Mouse (Mus musculus): ENCODE data around the gene Pnkp. TPM values are rescaled to one million over a fixed set of nuclear protein-coding genes. Genes with fewer than 3 reads are reported as not detected.

The Pnkp gene
- total and polyA plus RNA-seq, 2 experiments from 2014 or later: 29.8 to 30.5 TPM

DNA sequence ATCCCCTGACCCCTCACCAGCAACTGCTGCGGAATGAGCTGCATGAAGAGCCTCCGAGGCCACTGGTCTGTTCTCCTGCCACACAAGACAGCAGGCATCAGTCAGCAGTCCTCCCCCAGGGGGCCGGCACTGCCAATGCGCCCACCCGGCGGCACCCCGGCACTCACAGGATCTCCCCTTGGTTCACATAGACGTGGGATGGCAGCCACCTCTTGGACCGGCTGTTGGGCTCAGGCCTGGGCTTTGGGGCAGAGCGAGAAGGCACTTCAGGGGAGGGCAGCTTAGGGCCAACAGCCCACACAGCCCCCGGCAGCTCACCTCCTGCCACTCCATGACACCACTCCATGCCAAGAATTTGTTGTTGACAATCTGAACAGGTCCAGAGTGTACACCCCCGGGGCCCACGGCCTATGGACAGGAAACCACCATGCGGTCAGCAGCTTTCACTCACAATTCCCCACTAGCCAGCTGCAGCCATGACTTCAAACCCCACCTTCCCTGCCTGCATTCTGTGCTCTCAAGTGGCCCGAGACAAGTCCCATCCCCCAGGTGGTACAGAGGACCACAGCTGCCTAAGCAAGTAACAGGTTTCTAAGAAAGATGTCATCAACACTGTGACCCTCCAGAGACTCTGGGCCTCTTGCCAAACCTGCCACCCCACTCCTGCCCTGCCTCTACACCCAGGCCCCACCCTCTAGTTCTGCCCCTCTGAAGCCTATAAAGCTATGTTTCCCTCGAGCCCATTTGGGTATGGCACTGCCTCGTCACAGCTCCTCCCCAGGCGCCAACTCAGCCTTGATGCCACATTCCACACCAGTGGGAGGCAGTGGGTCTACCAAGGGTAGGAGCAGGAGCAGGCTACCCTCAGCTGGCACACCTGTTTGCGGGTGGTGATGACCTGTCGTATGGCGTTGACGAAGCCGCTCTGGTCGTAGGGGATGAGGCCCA, 7.9 kb downstream of the Pnkp start:
- TF ChIP-seq CTCF (IDR thresholded peaks at IDR 0.05; ENCODE audit: low read depth): no peak
- H3K9ac ChIP-seq: no peak overlapping the region
- H3K9me3 ChIP-seq (ENCODE audit: low read length): no peaks in the 10 kb centered on the region
- H3K36me3 ChIP-seq (ENCODE audit: insufficient read depth): peaks cover 45% of the 10 kb centered on the region
- ATAC-seq: no peak
- H3K4me1 ChIP-seq (ENCODE audit: insufficient read depth): peaks cover 13% of the 10 kb centered on the region
- WGBS: 78% methylated on average over 24 of the region's 24 CpGs
- H3K27ac ChIP-seq (ENCODE audit: low read depth, low read length): no peak overlapping the region
- H3K27me3 ChIP-seq (ENCODE audit: insufficient read depth, low read length): no peaks in the 10 kb centered on the region
- no peak overlapping the region for H3K4me2 ChIP-seq (ENCODE audit: low read depth)
- DNase-seq: no peak
- no peak overlapping the region for H3K4me3 ChIP-seq (ENCODE audit: low read depth, low read length)

DNA sequence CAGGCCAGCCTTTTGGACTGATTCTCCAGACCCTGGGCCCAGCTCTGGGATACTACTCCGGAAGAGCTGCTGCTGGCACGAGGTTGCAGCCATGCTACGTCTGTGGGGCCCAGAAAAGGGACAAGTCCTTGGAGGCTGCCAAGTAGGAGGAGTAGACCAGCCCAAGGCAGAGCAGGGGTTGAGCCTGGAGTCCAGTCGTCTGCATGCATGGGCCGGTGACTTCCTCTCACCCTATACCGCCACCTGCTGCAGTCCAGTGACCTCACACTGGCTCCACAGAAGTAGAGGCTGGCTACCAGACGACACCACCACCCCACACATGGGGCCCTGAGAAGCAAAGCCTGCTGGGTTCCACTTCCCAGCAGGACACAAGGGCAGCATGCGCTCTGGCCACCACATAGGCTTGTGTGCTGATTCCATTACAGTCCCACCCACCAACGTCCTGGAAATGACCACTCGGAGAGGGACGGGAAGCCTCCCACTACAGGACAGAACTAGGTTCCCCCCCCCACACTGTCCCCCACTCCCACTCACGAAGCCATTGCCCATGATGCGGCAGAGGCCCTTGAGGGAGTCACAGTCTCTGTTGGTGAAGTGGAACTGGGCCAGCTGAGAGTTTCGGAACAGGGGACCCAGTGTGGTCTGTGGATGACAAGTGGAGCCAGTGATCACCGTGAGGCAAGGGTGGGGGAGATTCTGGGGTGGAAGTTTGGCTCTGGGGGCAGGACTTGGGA, 9.5 kb downstream of the Pnkp start:
- peaks cover 44% of the 10 kb centered on the region for H3K36me3 ChIP-seq (ENCODE audit: insufficient read depth)
- peaks cover 18% of the 10 kb centered on the region for H3K4me1 ChIP-seq (ENCODE audit: insufficient read depth)
- no peaks in the 10 kb centered on the region for H3K27me3 ChIP-seq (ENCODE audit: insufficient read depth, low read length)
- WGBS: 35% methylated on average over 15 of the region's 15 CpGs
- H3K9me3 ChIP-seq (ENCODE audit: low read length): no peaks in the 10 kb centered on the region
- ATAC-seq (no peak), DNase-seq (no peak)
- no peak for TF ChIP-seq CTCF (IDR thresholded peaks at IDR 0.05; ENCODE audit: low read depth)
- H3K4me3 ChIP-seq (ENCODE audit: low read depth, low read length): 0 out of 2 replicates have a peak overlapping the region, but pooled peaks have one; percentile 82
- H3K27ac ChIP-seq (ENCODE audit: low read depth, low read length): no peak overlapping the region
- no peak overlapping the region; the same call in 1 of the 2 replicates for H3K9ac ChIP-seq
- H3K4me2 ChIP-seq (ENCODE audit: low read depth): peak overlapping the region; percentile 80

DNA sequence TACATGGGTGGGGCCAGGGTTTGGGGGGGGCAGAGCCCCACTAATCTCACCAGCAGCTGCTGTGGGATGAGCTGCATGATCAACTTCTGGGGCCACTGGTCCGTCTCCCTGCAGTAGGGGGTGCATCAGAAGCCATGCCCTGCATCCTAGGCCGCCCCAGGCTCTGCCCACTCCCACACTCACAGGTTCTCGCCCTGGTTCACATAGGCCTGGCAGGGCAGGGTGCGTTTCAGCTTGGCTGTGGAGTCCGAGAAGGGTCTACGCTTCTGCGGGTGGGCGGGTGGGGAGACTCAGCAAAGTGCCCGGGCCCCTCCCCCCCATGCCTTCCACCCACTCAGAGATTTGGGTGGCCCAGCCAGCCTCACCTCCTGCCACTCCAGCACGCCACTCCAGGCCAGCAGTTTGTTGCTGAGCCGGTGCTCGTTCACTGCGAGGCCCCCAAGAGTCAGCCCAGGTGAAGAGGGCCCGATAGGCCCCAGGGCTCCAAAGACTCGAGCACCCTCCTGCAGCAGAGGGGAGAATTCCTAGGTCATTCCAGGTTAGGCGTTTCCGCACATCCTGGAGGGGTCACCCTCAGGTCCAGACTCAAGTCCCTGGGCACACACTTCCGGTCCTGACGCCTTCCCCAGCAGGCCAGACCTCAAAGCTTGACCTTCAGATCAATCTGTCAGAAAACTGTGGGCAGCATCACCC, 10.2 kb downstream of the Pnkp start:
- WGBS: 63% methylated on average over 19 of the region's 19 CpGs
- H3K4me3 ChIP-seq (ENCODE audit: low read depth, low read length): peak overlapping the region; percentile 82
- peak overlapping the region; percentile 99 for H3K9ac ChIP-seq
- peaks cover 18% of the 10 kb centered on the region for H3K4me1 ChIP-seq (ENCODE audit: insufficient read depth)
- peak overlapping the region; percentile 80 for H3K4me2 ChIP-seq (ENCODE audit: low read depth)
- H3K27ac ChIP-seq (ENCODE audit: low read depth, low read length): peak overlapping the region; percentile 15; the same call in 1 of the 2 replicates
- no peak for DNase-seq
- no peaks in the 10 kb centered on the region for H3K27me3 ChIP-seq (ENCODE audit: insufficient read depth, low read length)
- H3K36me3 ChIP-seq (ENCODE audit: insufficient read depth): peaks cover 36% of the 10 kb centered on the region
- no peaks in the 10 kb centered on the region for H3K9me3 ChIP-seq (ENCODE audit: low read length)
- no peak for ATAC-seq
- no peak for TF ChIP-seq CTCF (IDR thresholded peaks at IDR 0.05; ENCODE audit: low read depth)

DNA sequence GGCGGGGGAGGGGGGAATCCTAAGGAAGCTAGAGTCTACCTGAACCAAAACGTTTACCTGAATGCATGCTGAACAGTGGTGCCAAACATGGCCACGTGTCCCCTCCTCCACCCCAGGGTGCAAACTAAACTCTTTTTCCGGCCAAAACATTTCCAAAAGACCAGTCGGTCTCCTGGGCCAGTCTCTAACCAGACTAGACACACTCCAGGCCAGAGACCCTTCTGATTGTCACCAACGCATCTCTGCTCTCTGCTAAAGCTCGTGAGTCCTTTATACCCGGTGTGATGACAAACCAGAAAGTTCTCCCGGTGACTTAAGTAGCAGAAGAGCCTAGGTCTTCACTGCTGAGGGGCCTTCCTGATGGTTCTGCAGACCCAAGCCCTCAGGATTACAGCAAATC, 10.9 kb downstream of the Pnkp start:
- Histone ChIP-seq H3K9me3 (ENCODE audit: low read length) (no peaks in the 10 kb centered on the region), H3K27me3 (ENCODE audit: insufficient read depth, low read length) (no peaks in the 10 kb centered on the region), H3K4me3 (ENCODE audit: low read depth, low read length) (peak overlapping the region; percentile 82), H3K4me2 (ENCODE audit: low read depth) (peak overlapping the region; percentile 80), H3K27ac (ENCODE audit: low read depth, low read length) (0 out of 2 replicates have a peak overlapping the region, but pooled peaks have one; percentile 9), H3K9ac (peak overlapping the region; percentile 99), H3K36me3 (ENCODE audit: insufficient read depth) (peaks cover 30% of the 10 kb centered on the region), H3K4me1 (ENCODE audit: insufficient read depth) (peaks cover 18% of the 10 kb centered on the region)
- WGBS: 38% methylated on average over 9 of the region's 9 CpGs
- ATAC-seq: no peak
- DNase-seq: no peak
- no peak for TF ChIP-seq CTCF (IDR thresholded peaks at IDR 0.05; ENCODE audit: low read depth)

DNA sequence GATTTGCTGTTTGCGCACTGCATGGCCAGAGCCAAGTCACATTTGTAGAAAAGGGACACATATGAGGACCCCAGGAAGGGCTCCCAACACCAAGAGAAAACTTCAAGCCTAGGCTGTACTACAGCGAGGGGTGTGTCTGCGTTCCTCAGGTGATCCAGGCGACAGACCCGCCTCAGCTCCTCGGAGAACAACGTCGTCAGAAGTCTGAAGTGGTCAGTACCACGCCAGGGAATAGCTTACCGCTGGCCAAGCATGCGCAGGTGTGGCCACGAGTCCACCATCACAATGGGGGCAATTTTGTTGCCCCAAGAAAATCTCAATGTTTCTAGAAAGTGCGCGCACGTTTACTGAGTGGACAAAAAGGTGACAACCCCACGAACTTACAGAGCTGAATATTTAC, 11.5 kb downstream of the Pnkp start:
- Histone ChIP-seq H3K9me3 (ENCODE audit: low read length) (no peaks in the 10 kb centered on the region), H3K36me3 (ENCODE audit: insufficient read depth) (peaks cover 23% of the 10 kb centered on the region), H3K4me1 (ENCODE audit: insufficient read depth) (peaks cover 18% of the 10 kb centered on the region), H3K27ac (ENCODE audit: low read depth, low read length) (peak overlapping the region; percentile 96), H3K4me2 (ENCODE audit: low read depth) (peak overlapping the region; percentile 80), H3K27me3 (ENCODE audit: insufficient read depth, low read length) (no peaks in the 10 kb centered on the region), H3K4me3 (ENCODE audit: low read depth, low read length) (peak overlapping the region; percentile 82), H3K9ac (peak overlapping the region; percentile 99)
- no peak for DNase-seq
- WGBS: 3% methylated on average over 16 of the region's 16 CpGs
- no peak for TF ChIP-seq CTCF (IDR thresholded peaks at IDR 0.05; ENCODE audit: low read depth)
- ATAC-seq: no peak

DNA sequence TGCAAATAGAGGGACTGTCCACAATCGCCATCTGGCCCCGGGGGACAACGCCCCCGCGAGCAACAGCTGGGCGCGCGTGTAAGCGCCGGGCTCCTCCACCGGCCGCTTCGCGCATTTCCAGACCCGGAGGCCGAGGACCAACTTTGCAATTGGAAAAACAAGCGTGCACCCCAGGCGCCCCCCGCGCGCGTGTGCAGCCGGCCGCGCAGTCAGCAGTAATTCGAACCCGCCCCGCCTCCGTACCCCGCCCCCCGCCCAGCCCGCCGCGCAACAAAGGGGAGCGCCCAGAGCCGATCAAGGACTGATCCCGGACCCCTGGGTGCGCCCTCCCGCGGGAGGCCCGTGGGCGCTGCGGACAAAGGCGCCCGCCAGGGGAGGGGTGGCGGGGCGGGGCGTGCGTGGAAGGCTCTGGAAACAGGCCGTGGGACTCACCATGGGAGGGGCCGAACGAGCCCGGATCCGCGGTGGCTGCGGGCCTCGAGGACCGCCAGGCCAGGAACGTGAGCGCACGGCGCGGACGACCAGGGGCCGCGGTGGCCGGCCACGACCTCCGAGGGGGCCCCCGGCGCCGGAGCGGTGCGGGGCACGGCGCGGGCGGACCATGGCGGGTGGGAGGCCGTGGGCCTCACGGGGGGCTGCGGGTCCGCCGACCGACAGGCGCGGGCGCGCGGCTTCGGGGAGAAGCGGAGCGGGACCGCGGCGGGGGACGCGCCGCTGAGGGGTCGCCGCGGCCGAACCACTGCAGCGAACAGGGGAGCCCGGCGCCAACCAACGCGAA, 12.2 kb downstream of the Pnkp start:
- peak; percentile 29 for TF ChIP-seq CTCF (IDR thresholded peaks at IDR 0.05; ENCODE audit: low read depth)
- Histone ChIP-seq H3K27me3 (ENCODE audit: insufficient read depth, low read length) (no peaks in the 10 kb centered on the region), H3K4me1 (ENCODE audit: insufficient read depth) (peaks cover 18% of the 10 kb centered on the region), H3K9ac (peak overlapping the region; percentile 99), H3K4me3 (ENCODE audit: low read depth, low read length) (peak overlapping the region; percentile 82), H3K9me3 (ENCODE audit: low read length) (no peaks in the 10 kb centered on the region), H3K36me3 (ENCODE audit: insufficient read depth) (peaks cover 17% of the 10 kb centered on the region), H3K4me2 (ENCODE audit: low read depth) (peak overlapping the region; percentile 80), H3K27ac (ENCODE audit: low read depth, low read length) (peak overlapping the region; percentile 96)
- DNase-seq: peak; percentile 64
- under 1% methylated on average over 96 of the region's 108 CpGs for WGBS
- peak; percentile 10 for ATAC-seq

All from forebrain, postnatal 0 days (tissue).